Mouse (Mus musculus) small intestine, adult 2 months (tissue): ENCODE measurements around the gene Utp14a.

Experiments
- CTCF ChIP-seq: fragments of 200-500 bp; IDR thresholded peaks from 2 replicates; pipeline ENCODE4 v1.5.1; 2012; ENCODE audit warnings: low read depth, mild to moderate bottlenecking, control low read depth, inconsistent platforms, low read length, moderate library complexity, mixed read lengths; ENCODE audit not compliant: insufficient replicate concordance, insufficient read length; ENCODE audit errors: extremely low read depth
- POLR2A ChIP-seq: fragments of 200-500 bp; IDR thresholded peaks from 2 replicates; pipeline ENCODE4 v1.6.1; 2012; ENCODE audit warnings: low read depth, mild to moderate bottlenecking, control low read depth, inconsistent platforms, low read length, moderate library complexity

GRCm38 (mm10) chrX:48257011-48257410 is 349 bp downstream of the Utp14a start:
- no peak for TF ChIP-seq CTCF
- no peak for TF ChIP-seq POLR2A
